Mouse (Mus musculus): Measurements from ENCODE around the gene Vps35l. TPM values are rescaled to one million over a fixed set of nuclear protein-coding genes. Genes with fewer than 3 reads are reported as not detected.

Vps35l gene
- polyA plus RNA-seq, 1 experiment from 2014 or later: 68.3 TPM

Other genes starting within 250 kb of the Vps35l start
- gene Itpripl2, start 248.3 kb upstream of the Vps35l start, polyA plus RNA-seq (2014; fragmentation: Nextera tagmentation; extraction: Ambion mirVana): 3.1 and 3.7 TPM in 2 replicates
- gene Coq7, start 206.9 kb upstream of the Vps35l start, polyA plus RNA-seq (2014; fragmentation: Nextera tagmentation; extraction: Ambion mirVana): 124 and 126 TPM in 2 replicates
- 13.3 and 14.8 TPM in 2 replicates for gene Tmc7, start 155.5 kb upstream of the Vps35l start, polyA plus RNA-seq (2014; fragmentation: Nextera tagmentation; extraction: Ambion mirVana)
- 0.51 and 0.77 TPM in 2 replicates for gene Tmc5, start 142.9 kb upstream of the Vps35l start, polyA plus RNA-seq (2014; fragmentation: Nextera tagmentation; extraction: Ambion mirVana)
- gene Gde1, start 34.4 kb upstream of the Vps35l start, polyA plus RNA-seq (2014; fragmentation: Nextera tagmentation; extraction: Ambion mirVana): 104 and 117 TPM in 2 replicates
- gene Ccp110, start 27.7 kb upstream of the Vps35l start, polyA plus RNA-seq (2014; fragmentation: Nextera tagmentation; extraction: Ambion mirVana): 11.0 and 12.2 TPM in 2 replicates
- 2.0 and 3.3 TPM in 2 replicates for gene Iqck, start 115.5 kb downstream of the Vps35l start, polyA plus RNA-seq (2014; fragmentation: Nextera tagmentation; extraction: Ambion mirVana)
- 108 and 112 TPM in 2 replicates for gene Knop1, start 116.0 kb downstream of the Vps35l start, polyA plus RNA-seq (2014; fragmentation: Nextera tagmentation; extraction: Ambion mirVana)